Mouse (Mus musculus): Measurements from ENCODE around the gene Olfr781.
"Not testable (repeated sequence)": the region's sequence is repeated elsewhere in the genome, so short reads cannot be mapped to it uniquely, and the experiment has no call there.

The Olfr781 gene

GRCm38 (mm10) chr10:129328554-129328953, at the start of gene Olfr781:
TSS of gene Olfr781 (plus strand) at chr10:129328854.
- ATAC-seq (ENCODE audit: low TSS enrichment): no peak

DNA sequence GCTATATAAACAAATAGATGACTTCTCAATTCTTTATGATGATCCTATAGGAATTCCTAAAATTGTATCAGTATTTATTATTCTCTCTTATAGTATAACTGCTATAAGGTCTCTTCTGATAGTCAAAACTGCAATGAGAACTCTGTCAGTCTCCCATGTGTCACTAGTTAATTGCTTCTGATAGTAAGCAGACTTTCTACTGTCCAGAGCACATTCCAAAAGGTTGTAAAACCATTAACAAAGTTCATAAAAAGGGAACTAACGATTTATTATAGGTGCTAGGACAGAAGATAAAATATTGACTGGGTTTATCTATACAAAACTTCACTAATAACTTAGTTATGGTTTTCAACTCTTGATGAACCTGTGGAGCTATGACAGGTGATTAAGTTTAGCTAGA, 15.7 kb upstream of the Olfr781 start:
- not testable (repeated sequence) for ATAC-seq (ENCODE audit: low TSS enrichment)

DNA sequence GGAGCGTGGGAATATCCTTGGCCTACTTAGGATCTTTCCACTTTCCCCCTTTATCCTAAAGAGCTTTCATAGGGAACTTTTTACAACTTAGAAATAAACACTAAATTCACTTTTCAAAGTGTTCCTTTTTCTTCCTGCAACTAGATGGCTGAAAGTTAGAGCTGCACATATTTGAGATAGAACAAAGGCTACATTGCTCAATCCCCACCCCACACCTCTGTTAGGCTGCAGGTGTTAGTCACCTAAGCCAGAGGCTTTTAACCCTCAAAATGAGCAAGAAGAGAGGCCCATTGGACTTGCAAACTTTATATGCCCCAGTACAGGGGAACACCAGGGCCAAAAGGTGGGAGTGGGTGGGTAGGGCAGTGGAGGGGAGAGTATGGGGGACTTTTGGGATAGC, 15.1 kb upstream of the Olfr781 start:
- not testable (repeated sequence) for ATAC-seq (ENCODE audit: low TSS enrichment)

GRCm38 (mm10) chr10:129317817-129318216, 10.8 kb upstream of the Olfr781 start, which contains the start of gene Olfr780:
TSS of gene Olfr780 (plus strand) at chr10:129318117.
- no peak for ATAC-seq (ENCODE audit: low TSS enrichment)

GRCm38 (mm10) chr10:129348550-129348949, 19.9 kb downstream of the Olfr781 start, which contains the start of gene Olfr782:
TSS of gene Olfr782 (plus strand) at chr10:129348850.
- no peak for ATAC-seq (ENCODE audit: low TSS enrichment)

DNA sequence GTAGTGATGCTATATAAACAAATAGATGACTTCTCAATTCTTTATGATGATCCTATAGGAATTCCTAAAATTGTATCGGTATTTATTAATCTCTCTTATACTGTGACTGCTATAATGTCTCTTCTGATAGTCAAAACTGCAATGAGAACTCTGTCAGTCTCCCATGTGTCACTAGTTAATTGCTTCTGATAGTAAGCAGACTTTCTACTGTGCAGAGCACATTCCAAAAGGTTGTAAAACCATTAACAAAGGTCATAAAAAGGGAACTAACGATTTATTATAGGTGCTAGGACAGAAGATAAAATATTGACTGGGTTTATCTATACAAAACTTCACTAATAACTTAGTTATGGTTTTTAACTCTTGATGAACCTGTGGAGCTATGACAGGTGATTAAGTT, 23.8 kb downstream of the Olfr781 start:
- not testable (repeated sequence) for ATAC-seq (ENCODE audit: low TSS enrichment)

DNA sequence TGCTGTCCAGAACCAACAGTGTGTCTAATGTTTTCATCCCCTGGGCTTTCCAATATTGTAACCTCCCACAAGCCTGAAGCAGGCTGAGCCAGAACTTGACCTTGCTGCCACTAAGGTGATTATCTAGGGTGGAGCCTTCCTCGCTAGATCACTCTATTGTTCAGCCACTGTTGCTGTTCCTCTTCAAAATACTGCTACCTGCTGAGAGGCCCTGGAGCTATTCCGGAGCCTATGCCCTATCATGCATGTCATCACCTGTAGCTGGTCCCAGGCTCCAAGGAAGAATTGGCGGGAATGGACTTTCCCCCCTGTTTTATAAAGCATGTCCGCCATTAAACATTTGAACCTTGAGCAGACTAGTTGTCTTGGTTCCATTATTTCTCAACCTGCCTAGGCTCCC, 27.8 kb downstream of the Olfr781 start:
- ATAC-seq (ENCODE audit: low TSS enrichment): not testable (repeated sequence)

DNA sequence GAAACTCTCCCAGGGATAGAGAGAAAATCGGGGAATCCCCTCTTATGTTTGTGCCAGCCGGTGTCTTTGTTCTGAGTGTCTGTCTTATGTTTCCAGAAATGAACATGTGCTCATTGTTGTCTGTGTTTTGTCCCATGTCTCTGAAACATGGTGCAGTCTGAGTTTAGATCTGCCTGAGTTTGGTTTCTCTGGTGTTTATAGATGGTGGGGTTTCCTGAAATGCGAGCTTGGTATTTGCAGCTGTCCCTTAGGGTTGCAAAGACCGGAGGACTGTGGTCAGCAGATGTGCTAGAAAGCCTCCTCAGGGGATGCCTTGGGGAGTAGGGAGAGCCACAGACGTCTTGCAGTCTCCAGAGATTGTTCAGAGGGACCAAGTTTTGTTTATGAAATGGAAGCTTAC, 28.7 kb downstream of the Olfr781 start:
- ATAC-seq (ENCODE audit: low TSS enrichment): no peak

- not testable (repeated sequence) for ATAC-seq (ENCODE audit: low TSS enrichment)
Measured at GRCm38 (mm10) chr10:129374051-129374450, 45.4 kb downstream of the Olfr781 start.

All from frontal cortex, adult (tissue).